In genomic region chr8:61217426-61217825, GRCm38 (mm10) we compare ENCODE assay signal across 15 mouse cellular contexts. TPM values are rescaled to one million over a fixed set of nuclear protein-coding genes. Genes with fewer than 3 reads are reported as not detected.
DNase-seq lines count a peak whose midpoint lies in the region; ATAC-seq and TF ChIP-seq lines count a peak whose summit lies in the region.
"Had no signal": no experiment of that assay in that cellular context is flagged by ENCODE, and none has a peak within 500 bp of the region (broad histone marks: within the 10 kb centered on the region; RNA-seq: fewer than 3 reads in every experiment).

No protein-coding gene starts in this region.

- no peak for TF ChIP-seq CTCF in lung, embryonic 14.5 days (IDR thresholded peaks at IDR 0.05; ENCODE audit: low read depth)
- TF ChIP-seq CTCF in lung, adult 2 months (IDR thresholded peaks at IDR 0.05; ENCODE audit: insufficient read depth, low read length) = no peak

- H3K9ac ChIP-seq in heart, embryonic 12.5 days = no peak overlapping the region
- H3K9ac ChIP-seq in lung, embryonic 14.5 days = no peak overlapping the region
- no peak overlapping the region for H3K9ac ChIP-seq in lung, embryonic 15.5 days

- 58% methylated on average over 8 of the region's 8 CpGs for WGBS in heart, embryonic 12.5 days
- WGBS in lung, embryonic 14.5 days = 34% methylated on average over 8 of the region's 8 CpGs
- WGBS in lung, adult 2 months = 53% methylated on average over 8 of the region's 8 CpGs
- WGBS in lung, embryonic 15.5 days = 31% methylated on average over 8 of the region's 8 CpGs

- H3K4me2 ChIP-seq in heart, embryonic 12.5 days = peak overlapping the region; percentile 9; the same call in 1 of the 2 replicates
- peak overlapping the region; percentile 40 for H3K4me2 ChIP-seq in lung, embryonic 14.5 days
- H3K4me2 ChIP-seq in lung, embryonic 15.5 days = peak overlapping the region; percentile 39
- H3K4me2 ChIP-seq: heart, embryonic 11.5 days had no signal

- H3K4me3 ChIP-seq in heart, embryonic 12.5 days = no peak overlapping the region
- no peak overlapping the region for H3K4me3 ChIP-seq in lung, embryonic 14.5 days (ENCODE audit: low read depth, low read length)
- H3K4me3 ChIP-seq in lung, adult 2 months (replicated peaks; ENCODE audit: extremely low read depth, low read depth, low read length) = no peak overlapping the region
- H3K4me3 ChIP-seq in lung, embryonic 15.5 days = peak overlapping the region; percentile 8; the same call in 1 of the 2 replicates
- H3K4me3 ChIP-seq: limb, embryonic 10.5 days had no signal

- H3K9me3 ChIP-seq in heart, embryonic 12.5 days (replicated peaks) = no peaks in the 10 kb centered on the region
- no peaks in the 10 kb centered on the region for H3K9me3 ChIP-seq in lung, embryonic 14.5 days (ENCODE audit: low read depth, low read length)
- H3K9me3 ChIP-seq in lung, embryonic 15.5 days = no peaks in the 10 kb centered on the region
- H3K9me3 ChIP-seq: limb, embryonic 10.5 days had no signal

- DNase-seq in heart, postnatal 4 days = no peak
- peak; percentile 77 for DNase-seq in lung, embryonic 14.5 days
- DNase-seq in lung, adult 2 months = no peak
- peak; percentile 83 for DNase-seq in telencephalon, adult 2 months (ENCODE audit: low read depth, low spot score)
- DNase-seq in urinary bladder, postnatal 10 days (ENCODE audit: low spot score) = no peak
- DNase-seq in gastrocnemius, postnatal 25 days = no peak
- DNase-seq: B cell, adult 2 months; cerebellum, postnatal 25 days had no signal

- no peak for ATAC-seq in heart, embryonic 12.5 days (ENCODE audit: insufficient number of reproducible peaks, low FRiP score)
- ATAC-seq in lung, embryonic 14.5 days (ENCODE audit: insufficient read depth) = peak; percentile 42
- ATAC-seq in lung, embryonic 15.5 days (ENCODE audit: borderline replicate concordance, extremely low read depth, low FRiP score, low TSS enrichment) = peak; percentile 51
- ATAC-seq: activated CD4-positive, CD25-positive, alpha-beta regulatory T cell, adult 4 months; inflammation-experienced regulatory T-cells, adult 6 months; midbrain, embryonic 16.5 days had no signal

- no peaks in the 10 kb centered on the region; the same call in 1 of the 2 replicates for H3K27me3 ChIP-seq in heart, embryonic 12.5 days (replicated peaks)
- no peaks in the 10 kb centered on the region for H3K27me3 ChIP-seq in lung, embryonic 14.5 days (ENCODE audit: insufficient read depth, low read length)
- no peaks in the 10 kb centered on the region for H3K27me3 ChIP-seq in lung, embryonic 15.5 days

- H3K4me1 ChIP-seq in heart, embryonic 12.5 days (replicated peaks) = peaks cover 8% of the 10 kb centered on the region
- peaks cover 17% of the 10 kb centered on the region for H3K4me1 ChIP-seq in lung, embryonic 14.5 days (ENCODE audit: insufficient read depth)
- no peaks in the 10 kb centered on the region for H3K4me1 ChIP-seq in lung, adult 2 months (ENCODE audit: control insufficient read depth, insufficient read depth, low read length)
- peaks cover 36% of the 10 kb centered on the region for H3K4me1 ChIP-seq in lung, embryonic 15.5 days

- H3K36me3 ChIP-seq in heart, embryonic 12.5 days = no peaks in the 10 kb centered on the region
- no peaks in the 10 kb centered on the region for H3K36me3 ChIP-seq in lung, embryonic 14.5 days (ENCODE audit: insufficient read depth)
- H3K36me3 ChIP-seq in lung, embryonic 15.5 days = no peaks in the 10 kb centered on the region
- H3K36me3 ChIP-seq: limb, embryonic 10.5 days had no signal

- H3K27ac ChIP-seq in heart, embryonic 12.5 days (ENCODE audit: poor library complexity, severe bottlenecking) = peak overlapping the region; percentile 38; the same call in 1 of the 2 replicates
- peak overlapping the region; percentile 62; the same call in 1 of the 2 replicates for H3K27ac ChIP-seq in lung, embryonic 14.5 days (ENCODE audit: low read depth)
- H3K27ac ChIP-seq in lung, embryonic 15.5 days = peak overlapping the region; percentile 81
- H3K27ac ChIP-seq: limb, embryonic 10.5 days had no signal

- no peak for TF ChIP-seq POLR2A in lung, adult 2 months (IDR thresholded peaks at IDR 0.05; ENCODE audit: borderline replicate concordance, extremely low read depth, low read depth, low read length)

RNA-seq across cellular contexts. Expression of gene Sh3rf1, which starts 6.2 kb away (rescaled TPM):
- 6.5 and 7.5 TPM in 2 replicates for polyA plus RNA-seq in heart, embryonic 12.5 days (2016; fragmentation: Nextera tagmentation; extraction: Ambion mirVana)
- total RNA-seq in heart, postnatal 4 days (2021) = 10 to 100 TPM; 10.1 to 11.3 TPM
- polyA plus RNA-seq in lung, embryonic 14.5 days (2014; fragmentation: Nextera tagmentation; extraction: Ambion mirVana) = 21.2 and 22.5 TPM in 2 replicates
- polyA plus RNA-seq in lung, adult 2 months (2012; rRNA removed) = 19.7 and 20.1 TPM in 2 replicates
- polyA plus RNA-seq in lung, embryonic 15.5 days (2015; fragmentation: Nextera tagmentation; extraction: Ambion mirVana) = 15.8 and 16.8 TPM in 2 replicates
- total RNA-seq in gastrocnemius, postnatal 25 days (2021) = 1 to 10 TPM; 1.9 to 2.2 TPM

Comparison
In these comparisons a context has a peak if more than half of its experiments do, and no peak if none do; other contexts are left out.
1. DNase-seq: peak in lung, embryonic 14.5 days (single experiment) and telencephalon, adult 2 months (single experiment); none in heart, postnatal 4 days (single experiment), lung, adult 2 months (single experiment), urinary bladder, postnatal 10 days (single experiment) and gastrocnemius, postnatal 25 days (single experiment).
2. Peak in every context shown above with its lines, with median percentiles within 50 percentile points of each other: H3K27ac ChIP-seq and H3K4me2 ChIP-seq.